Mouse (Mus musculus) brain, adult 2 months (tissue): ENCODE measurements at regions not wholly inside any gene's neighbourhood (a gene's known extent, or its start where the extent isn't known, plus 50 kb on each side); places are given as distances from the start of the nearest gene placed in this dataset.

ENCODE experiments used
- DNase-seq: peaks from one replicate; pipeline ENCODE4 v3.0.0; 2011; ENCODE audit warnings: low read depth, low spot score

DNA sequence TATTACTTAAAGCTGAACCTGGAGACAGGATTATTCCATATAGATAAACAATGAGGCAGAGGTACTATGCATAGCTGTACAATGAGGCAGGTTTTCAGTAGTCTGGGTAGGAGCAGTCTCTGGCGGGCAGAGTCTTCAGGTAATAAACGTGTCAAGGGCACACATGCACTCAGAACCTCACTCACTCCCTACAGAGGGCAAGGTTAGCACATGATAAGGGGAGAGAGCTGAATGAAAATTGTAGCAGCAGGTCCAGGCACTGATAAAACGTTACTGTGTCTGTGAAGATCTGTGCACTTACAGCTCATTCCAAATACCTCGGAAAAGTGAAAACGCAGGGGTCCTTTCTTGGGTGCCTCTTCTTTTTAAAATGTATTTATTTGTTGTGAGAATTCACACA, 120.9 kb upstream of the Itga4 start:
- no peak for DNase-seq

DNA sequence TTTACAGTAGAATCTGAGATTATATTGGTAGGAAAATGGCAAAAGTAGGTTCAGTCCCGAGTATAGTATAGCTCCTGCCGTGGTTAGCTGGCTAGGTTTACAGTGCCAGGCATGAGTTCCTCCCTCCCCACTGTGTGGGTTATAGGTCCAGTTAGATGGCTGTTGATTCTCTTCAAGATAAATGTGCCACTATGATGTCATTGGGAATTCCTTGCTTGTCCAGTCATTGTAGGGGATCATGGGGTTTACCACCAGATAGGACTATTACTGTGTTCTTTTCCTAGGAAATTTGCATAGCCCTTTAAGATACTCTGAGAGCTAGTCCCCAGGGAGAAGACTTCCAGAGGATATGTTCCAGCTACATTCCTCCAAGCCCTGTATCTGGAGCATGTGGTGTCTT, 119.2 kb upstream of the Itga4 start:
- DNase-seq: no peak

DNA sequence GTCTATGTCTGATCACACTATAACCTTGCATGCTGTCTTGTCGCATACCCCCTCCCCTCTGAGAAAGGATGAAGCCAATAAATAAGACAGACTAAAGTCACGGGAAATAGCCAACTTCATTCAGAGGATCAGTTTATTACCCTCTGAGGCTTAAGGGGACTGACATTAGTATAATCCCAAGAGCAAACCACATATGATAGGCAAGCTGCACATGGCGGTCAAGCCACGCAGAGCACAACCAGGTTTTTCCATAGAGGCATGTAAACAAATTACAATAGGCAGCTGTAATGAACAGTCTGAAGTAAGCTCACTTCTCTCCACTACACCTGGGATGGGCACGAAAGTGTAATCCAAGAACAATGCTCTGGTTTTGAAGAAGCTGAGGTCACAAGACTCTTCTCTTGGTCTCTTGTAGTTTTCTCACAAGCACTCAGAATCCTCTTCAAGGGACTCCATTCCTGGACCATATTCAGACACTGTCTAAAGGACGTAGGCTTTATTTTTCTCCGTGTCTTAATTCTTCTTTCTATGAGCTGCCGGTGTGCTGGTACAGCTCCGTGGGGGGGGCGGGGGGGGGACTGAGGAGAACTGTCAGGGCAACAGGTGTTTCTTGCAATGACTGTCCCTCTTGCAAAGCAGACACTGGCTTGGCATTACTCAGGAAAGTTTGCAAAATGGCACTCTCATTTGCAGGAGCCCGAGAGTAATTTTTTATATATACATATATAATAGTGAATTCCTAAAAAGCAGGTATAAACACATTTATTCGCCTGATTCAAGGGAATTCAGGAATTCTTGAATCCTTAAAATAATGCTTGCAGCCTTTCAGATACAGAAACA, 118.4 kb upstream of the Itga4 start:
- no peak for DNase-seq

DNA sequence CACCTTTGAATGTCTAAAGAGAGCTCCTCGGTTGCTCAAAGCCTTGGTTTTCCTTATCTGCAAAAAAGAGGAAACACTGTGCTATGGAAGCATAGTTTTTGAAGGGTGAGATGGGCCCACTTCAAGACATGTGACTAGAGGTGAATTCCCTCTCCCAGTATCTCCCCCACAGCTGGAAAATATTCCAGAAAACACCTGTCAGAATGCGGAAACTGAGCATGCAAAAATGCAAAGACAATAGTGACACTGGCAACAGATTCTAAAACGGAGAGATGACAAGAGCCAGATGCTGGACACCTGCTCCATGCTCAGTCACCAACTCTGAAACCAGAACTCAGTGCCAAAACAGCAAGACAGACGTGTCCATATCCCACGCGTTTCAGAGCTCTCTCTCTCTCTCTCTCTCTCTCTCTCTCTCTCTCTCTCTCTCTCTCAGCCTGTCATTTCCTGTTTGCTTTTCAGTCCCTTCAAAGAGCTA, 117.5 kb upstream of the Itga4 start:
- no peak for DNase-seq

DNA sequence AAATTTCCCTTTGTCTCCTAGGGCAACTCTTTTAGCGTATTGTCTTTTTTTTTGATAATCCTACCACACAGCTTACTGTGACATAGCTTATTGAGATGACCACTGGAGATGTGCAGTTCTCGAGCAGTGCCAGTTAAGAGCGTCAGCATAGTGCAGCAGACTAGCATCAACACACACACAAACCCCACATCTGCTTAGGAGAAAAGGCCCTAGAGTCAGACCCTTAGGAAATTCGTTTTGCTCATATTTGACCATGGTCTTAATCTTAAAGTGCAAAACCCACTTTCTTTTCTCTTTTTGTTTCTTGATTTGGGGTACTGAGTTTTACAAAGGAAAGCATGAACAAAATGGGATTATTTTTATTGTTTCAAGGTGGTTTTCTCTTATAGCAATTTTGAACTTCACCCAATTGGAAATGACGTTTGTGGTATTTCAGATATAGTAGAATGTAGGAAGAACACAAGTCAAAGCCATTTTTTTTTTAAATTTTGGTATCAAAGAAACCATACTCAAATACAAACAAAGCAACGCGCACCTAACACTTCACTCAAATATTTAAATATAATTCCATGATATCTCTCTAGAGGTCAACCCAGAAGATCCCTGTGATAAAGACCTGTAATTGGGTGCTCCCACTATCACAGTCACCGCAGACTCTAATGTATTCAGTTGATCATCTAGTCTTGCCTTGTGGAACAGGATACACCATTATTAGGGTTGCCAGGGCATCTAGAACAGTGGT, 116.7 kb upstream of the Itga4 start:
- DNase-seq: no peak

DNA sequence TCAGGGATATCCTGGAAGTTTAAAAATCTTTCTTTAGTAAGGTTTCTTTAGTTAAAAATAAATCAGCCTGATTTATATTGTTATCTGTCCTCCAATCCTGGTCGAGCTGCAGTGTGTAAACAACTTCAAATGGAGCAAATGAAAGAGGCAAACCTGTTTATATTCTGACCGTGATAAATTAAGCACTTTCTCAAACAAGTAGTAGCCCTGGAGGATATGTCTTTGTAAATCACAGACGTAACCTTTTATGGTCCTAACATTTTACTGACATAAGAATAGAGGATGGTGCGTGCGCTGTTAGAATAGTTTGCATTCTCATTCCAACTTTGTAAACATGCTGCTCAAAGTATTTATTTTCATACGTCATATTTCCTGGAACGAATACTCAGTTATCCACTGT, 113.3 kb upstream of the Itga4 start:
- no peak for DNase-seq

DNA sequence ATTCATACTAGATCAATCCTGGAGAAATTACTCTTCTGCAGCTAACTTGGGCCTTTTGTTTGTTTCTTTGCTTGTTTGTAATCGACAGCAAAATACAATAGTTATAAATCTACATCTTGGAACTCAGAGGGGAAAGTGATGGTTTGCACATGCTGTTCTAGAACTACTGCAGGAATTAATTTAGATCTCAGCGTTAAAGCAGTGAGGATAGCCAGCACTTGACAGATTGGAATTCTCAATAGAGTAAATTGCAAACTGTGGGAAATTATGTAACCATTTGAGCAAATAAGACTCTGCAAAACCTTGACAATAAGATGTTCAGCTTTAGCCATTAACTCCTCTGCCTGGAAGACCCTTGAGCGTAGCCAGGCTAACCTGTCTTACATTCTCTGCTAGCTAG, 112.0 kb upstream of the Itga4 start:
- peak; percentile 39 for DNase-seq

DNA sequence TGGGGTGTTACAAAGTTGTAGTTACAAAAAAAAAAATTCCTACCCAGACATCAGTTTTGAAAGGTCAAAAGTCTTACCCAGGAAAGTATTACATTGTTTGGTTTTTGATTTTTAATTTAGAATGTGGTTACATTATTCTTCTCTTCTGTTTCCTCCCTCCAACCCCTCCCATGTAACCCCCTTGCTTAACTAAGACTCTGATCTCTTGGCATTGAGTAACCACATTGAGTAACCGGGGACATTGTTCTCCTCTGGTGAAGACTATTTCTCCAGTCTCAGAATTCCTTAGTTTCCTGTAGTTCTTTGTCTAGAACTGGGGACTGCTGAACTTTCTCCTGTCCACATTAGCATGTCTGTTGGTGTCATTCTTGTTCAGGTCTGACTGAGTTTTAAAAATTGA, 109.3 kb upstream of the Itga4 start:
- DNase-seq: no peak

DNA sequence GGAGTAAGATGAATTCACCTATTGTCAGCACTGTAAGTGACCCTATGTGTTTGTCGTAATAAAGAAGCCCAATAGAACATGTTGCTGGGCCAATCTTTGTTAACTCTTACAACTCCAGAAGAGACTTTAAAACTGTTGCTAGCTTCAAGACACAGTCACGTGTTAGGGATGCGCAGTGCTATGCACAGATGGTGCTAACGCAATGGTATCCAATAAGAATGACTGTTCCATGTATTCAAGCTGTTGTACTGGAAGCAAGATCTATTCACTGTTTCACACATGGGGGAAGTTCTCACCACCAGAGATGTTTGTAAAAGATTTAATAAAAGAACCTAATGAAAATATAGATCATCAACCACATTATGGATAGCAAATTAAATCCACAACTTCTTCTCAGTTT, 108.7 kb upstream of the Itga4 start:
- peak; percentile 25 for DNase-seq

DNA sequence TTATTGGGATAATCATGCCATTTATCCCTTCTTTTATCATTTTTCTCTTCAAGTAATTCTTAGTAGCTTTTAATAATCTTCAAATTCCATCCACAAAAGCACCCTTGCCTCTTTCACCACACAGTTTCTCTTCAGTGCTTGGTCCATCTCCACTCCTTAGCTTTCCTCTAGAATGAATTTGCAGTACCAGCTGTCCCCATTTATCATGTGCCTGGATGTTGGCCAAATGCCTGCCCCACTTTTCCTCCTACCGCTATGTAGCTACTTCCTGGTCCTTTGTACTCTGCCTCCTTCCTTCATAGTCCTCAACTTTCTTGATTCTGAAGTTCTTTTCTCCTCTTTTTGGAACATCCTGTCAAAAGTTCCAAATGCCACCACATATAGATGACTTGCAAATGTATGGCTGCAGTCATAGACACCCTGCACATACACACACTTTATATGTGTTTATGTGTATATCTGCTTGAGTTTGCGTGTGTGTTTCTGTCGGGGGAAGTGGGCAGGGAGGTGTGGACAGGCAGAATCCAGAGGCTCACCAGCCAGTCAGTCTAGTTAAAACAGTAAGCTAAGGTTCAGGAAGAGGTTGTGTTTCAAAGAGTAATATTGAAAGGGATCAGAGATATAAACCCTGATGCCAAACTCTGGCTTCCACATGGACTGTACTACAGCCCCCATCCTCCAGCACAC, 106.1 kb upstream of the Itga4 start:
- DNase-seq: peak; percentile 72

DNA sequence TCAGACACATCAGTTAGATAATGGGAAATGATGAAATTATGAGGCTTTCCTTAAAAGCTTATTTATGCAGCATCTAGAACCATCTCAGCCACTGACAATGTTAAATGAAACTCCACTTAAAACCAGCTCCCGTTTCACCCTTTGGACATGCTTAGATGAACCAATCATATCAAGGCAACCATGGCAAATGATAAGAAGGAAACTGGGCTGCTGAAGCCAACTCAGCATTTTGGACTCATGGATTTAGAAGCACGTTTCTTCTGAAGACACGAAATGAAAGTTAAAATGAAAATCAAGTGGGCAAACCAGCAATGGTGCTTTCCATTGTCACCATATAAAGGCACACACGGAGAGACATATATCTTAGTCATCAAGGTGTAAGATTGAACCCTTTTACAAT, 103.6 kb upstream of the Itga4 start:
- DNase-seq: no peak

DNA sequence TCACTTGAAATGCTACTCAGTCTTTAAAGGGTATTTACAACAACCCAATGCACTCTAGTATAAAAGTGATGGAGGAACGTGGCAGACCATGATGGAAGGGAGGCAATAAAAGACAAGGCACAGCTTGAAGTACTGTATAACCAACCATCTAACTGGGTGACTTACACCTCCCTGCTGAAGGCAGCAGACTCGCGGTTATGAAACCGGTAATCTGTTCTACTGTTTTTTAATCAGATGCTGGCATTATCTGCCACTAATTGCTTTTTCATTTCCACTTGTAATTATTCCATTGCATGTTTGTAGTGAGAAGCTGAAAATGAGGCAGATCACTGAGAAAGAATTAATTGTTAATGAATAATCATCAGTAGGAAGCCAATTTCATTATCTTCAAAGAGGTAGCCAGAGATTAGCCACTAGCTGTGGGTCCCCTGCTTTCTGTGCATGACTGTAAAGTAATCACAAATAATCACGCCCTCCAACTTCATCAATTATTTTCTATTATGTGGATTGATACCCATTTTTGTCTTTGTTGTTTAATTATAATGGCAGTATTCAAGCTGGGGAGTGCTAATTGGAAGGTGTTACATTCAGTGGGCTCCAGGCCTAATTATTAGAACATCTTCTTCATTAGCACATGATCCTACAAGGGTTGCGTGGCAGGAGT, 103.1 kb upstream of the Itga4 start:
- DNase-seq: peak; percentile 11

DNA sequence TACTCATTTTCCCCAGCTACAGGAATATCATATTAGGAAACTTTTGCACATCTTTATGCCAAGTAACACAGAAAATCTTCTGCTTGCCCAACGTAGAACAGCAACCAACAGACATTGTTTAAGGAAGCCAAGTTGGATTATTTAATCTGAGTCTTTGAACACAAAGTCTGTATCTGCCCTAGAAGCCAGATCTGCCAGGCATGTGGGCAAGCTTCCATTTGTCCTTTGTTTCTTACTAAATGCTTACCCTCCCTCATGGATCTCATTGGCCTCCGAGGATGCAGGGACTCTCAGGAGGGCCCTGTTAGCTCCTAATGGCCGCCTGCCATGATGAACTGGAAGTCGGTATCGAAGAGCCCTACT, 102.5 kb upstream of the Itga4 start:
- DNase-seq: no peak

DNA sequence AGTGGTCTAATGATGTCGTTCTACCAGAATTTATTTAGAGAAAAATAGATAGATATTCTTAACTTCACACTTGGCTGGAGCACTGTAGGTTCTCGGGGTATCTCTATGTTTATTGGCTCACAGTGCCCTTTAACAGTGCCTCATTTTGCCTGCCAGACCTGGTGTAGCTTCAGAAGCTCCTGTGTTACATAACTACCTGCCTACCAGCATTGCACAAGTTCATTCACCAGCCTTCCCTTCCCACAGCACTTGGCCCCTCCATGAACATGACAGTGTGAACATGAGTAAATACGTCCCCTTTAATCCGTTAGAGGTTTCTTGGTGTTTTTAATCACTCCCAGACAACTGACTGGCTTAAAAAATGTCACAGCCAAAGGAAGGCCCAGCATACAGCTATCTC, 102.2 kb upstream of the Itga4 start:
- DNase-seq: no peak

DNA sequence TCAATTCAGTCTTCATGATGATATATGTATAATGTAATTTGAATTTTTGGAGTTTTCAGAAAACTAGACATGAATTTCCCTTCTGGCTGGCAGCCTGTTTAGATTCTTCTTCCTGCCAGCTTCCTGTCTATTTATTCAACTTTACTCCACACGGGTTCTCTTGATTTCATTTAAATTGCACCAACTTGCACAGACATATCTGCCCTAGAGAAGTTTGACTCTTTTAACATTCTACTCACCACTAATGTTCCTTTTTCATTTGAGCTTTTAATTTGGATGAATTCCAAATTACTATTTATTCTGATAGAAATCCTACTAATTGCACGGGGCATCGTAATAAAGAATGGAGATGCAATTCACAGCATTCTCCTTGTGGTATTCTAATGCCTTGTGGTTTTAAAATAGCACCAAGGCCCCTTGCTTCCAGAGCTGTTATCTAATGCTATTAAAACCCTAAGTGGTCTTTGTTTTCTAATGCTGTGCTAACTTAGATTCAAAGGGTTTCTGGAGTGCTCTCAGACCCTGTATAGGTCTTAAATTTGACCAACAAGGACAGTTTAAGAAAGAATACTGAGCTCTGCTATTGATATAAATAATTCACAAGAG, 96.7 kb upstream of the Itga4 start:
- DNase-seq: no peak

DNA sequence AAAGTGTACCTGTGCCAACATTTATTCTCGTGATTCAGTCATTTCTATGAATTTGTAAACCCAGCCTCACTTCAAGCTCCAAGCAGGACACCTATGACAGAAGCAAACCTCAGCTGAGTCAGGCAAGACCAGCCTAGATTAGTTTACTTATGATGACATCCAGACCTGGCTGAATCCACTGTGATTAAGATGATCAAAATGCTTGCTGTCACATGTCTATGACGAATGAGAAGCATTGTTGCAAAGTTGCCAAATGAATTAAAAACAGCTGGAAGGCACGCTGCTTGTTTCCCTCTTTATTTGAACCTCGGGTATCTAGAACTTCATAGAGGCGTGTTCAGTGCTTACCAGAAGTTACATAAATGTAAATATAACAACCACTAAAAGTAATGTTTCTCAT, 95.9 kb upstream of the Itga4 start:
- no peak for DNase-seq

DNA sequence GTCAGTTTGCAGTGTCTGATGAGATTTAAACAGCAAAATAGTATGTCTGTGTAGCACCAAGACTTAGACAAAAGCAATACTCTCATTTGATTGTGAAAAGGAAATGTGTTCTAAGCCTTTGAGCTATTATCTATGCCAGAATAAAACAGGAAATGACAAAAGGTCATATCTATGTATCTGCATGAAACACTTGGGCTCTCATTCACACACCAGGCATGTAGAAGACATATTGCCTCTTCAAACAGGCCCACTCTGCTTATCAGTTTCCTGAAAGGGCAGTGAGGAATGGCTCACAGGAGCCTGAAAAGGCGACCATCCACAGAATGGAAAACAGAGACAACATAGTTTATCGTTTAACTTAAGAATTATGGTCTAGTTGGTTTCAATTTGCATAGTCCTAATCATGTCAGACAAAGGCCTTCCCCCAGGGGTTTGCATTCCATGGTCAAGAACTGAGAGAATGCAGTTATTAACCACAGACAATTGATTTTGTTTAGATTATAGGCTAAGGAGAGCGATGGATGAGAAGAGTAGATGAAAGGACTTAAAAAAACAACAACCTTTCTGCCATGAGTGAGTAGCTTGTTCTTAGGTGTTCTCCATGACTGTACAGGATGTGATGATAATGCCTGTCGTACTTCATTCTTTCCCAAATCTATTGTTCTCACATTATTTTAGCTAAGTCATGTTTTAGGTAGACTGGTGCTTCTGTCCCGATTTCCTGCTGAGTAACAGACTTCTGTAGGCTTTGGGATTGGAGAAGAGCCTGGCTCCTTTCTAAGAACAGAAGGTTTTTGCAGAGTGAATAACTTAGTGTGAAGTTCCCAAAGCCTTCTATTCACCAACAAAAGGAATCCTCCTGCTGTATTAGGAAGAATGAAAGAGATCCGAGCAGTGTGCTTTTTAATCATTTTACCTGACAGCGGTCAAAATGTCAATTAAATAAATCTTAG, 82.0 kb upstream of the Itga4 start:
- peak; percentile 36 for DNase-seq

DNA sequence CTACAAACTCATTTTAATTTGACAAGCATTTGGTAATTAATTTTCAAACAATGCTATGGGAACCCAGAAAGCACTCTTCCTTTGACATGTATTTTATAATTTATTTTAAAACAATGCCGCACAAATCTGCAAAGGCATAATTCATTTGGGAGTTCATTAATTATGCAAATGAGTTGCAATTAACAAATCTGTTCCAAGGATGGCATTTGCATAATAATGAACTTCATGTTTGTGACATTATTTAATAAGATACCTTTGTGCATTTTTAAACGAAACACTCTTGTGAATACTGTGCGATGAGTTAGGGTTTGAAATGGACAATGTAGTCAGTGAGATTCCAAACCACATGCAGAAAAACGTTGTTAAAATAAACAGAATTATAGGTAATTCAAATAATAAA, 80.9 kb upstream of the Itga4 start:
- no peak for DNase-seq

DNA sequence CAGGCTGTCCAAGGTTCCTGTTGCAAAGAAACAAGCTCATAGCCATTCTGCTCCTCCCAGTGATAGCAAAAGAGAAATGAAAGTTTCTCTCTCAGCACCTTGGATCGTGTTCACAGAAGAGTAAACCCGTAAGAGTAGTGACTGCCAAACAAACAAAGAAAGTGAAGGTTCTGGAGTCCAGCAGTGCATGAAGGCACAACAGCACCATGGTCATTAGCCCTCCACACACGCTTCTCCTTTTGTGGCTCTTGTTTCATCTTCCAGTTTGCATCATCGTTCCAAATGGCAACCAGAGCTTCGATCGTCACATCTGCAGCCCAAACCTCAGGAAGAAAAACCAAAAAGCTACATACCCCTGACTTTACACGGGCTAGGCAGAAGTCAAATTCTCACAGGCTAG, 74.4 kb upstream of the Itga4 start:
- no peak for DNase-seq

DNA sequence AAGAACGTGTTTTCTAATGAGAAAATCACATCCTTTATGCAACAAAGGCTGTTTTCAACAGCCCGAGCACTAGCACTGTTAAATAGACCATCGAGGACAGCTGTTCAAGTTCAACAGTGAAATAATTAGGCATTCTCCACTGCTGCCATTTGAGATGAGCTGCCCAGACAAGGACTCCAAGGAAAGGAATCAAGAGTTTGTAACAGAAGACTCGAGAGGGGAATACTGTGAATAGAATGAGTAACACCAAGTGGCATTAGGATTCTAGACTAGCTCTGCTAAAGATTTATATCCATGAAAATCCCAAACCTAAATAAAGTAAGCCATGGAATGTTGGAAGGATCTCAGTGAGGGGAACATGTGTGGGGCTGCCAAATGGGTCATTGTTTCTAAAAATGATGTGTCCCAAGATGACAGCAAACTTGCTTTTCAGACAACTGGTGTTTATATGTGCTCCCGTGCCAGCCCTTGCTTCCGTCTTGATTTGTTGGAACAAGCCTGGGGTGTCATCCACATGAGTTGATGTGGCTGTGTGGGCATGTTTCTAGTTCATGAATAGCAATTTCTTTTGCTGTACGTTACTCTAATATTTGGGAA, 72.1 kb upstream of the Itga4 start:
- DNase-seq: no peak
